Mouse (Mus musculus): Measurements from ENCODE around the gene Phc3.
"Not testable (repeated sequence)": the region's sequence is repeated elsewhere in the genome, so short reads cannot be mapped to it uniquely, and the experiment has no call there.

Phc3 gene

GRCm38 (mm10) chr3:30868625-30869024 lies 100.6 kb downstream of the Phc3 start:
- no peak for DNase-seq (ENCODE audit: low read depth)

- DNase-seq (ENCODE audit: low read depth), result no peak
Observed at GRCm38 (mm10) chr3:30868176-30868575, 101.0 kb downstream of the Phc3 start.

GRCm38 (mm10) chr3:30864640-30865039 lies 104.6 kb downstream of the Phc3 start:
- DNase-seq (ENCODE audit: low read depth), result no peak

- DNase-seq (ENCODE audit: low read depth), result no peak
Observed at GRCm38 (mm10) chr3:30863712-30864435, 105.3 kb downstream of the Phc3 start.

GRCm38 (mm10) chr3:30860705-30861104 lies 108.5 kb downstream of the Phc3 start:
- DNase-seq (ENCODE audit: low read depth), result no peak

GRCm38 (mm10) chr3:30859599-30859998 lies 109.6 kb downstream of the Phc3 start:
- not testable (repeated sequence) for DNase-seq (ENCODE audit: low read depth)

- peak; percentile 37 for DNase-seq (ENCODE audit: low read depth)
Observed at GRCm38 (mm10) chr3:30855604-30856458, 113.4 kb downstream of the Phc3 start, which contains the start of gene Gpr160. TSS of gene Gpr160 (plus strand) at chr3:30855950.

GRCm38 (mm10) chr3:30853596-30853995 lies 115.6 kb downstream of the Phc3 start:
- no peak for DNase-seq (ENCODE audit: low read depth)

GRCm38 (mm10) chr3:30851422-30851821 lies 117.8 kb downstream of the Phc3 start:
- no peak for DNase-seq (ENCODE audit: low read depth)
